Mouse (Mus musculus) ES-CJ7 (cell line): ENCODE measurements around the gene Nynrin.

Source experiments
- DNase-seq: peaks from one replicate; pipeline ENCODE4 v3.0.0; 2011; ENCODE audit warnings: low read depth, low spot score

Gene Nynrin

GRCm38 (mm10) chr14:55840853-55841366 lies 12.9 kb upstream of the Nynrin start:
- peak; percentile 91 for DNase-seq

GRCm38 (mm10) chr14:55842794-55843193 lies 11.0 kb upstream of the Nynrin start:
- no peak for DNase-seq

GRCm38 (mm10) chr14:55845506-55846294 lies 8.1 kb upstream of the Nynrin start:
- DNase-seq = no peak

- DNase-seq = peak; percentile 83
Measured at GRCm38 (mm10) chr14:55850885-55851284, 2.9 kb upstream of the Nynrin start.

GRCm38 (mm10) chr14:55852646-55853551 lies 911 bp upstream of the Nynrin start:
- peak; percentile 69 for DNase-seq

GRCm38 (mm10) chr14:55854406-55855100 lies 743 bp downstream of the Nynrin start:
- no peak for DNase-seq

GRCm38 (mm10) chr14:55855101-55855561 lies 1.3 kb downstream of the Nynrin start:
- DNase-seq = peak; percentile 76

GRCm38 (mm10) chr14:55857588-55857987 lies 3.8 kb downstream of the Nynrin start:
- DNase-seq = no peak

- DNase-seq = no peak
Measured at GRCm38 (mm10) chr14:55862186-55862585, 8.4 kb downstream of the Nynrin start.

GRCm38 (mm10) chr14:55862970-55863369 lies 9.2 kb downstream of the Nynrin start:
- DNase-seq = no peak

- peak; percentile 87 for DNase-seq
Measured at GRCm38 (mm10) chr14:55863773-55864172, 10.0 kb downstream of the Nynrin start.

GRCm38 (mm10) chr14:55866962-55867361 lies 13.2 kb downstream of the Nynrin start:
- DNase-seq = peak; percentile 72

- DNase-seq = peak; percentile 78
Measured at GRCm38 (mm10) chr14:55868230-55869026, 14.6 kb downstream of the Nynrin start.

- peak; percentile 58 for DNase-seq
Measured at GRCm38 (mm10) chr14:55869538-55869937, 15.7 kb downstream of the Nynrin start.

GRCm38 (mm10) chr14:55872039-55872438 lies 18.2 kb downstream of the Nynrin start:
- no peak for DNase-seq

GRCm38 (mm10) chr14:55872551-55872950 lies 18.7 kb downstream of the Nynrin start:
- DNase-seq = no peak

GRCm38 (mm10) chr14:55873242-55873713 lies 19.5 kb downstream of the Nynrin start:
- no peak for DNase-seq

GRCm38 (mm10) chr14:55873714-55874683 lies 20.2 kb downstream of the Nynrin start:
- peak; percentile 85 for DNase-seq
